Mouse (Mus musculus) heart, postnatal 0 days (tissue): ENCODE data around the gene Itpr1. TPM values are rescaled to one million over a fixed set of nuclear protein-coding genes. Genes with fewer than 3 reads are reported as not detected.

Experiments used
- ATAC-seq: fragments of 200-750 bp; cut with Nextera tagmentation; 2 replicates; pipeline ENCODE4 v1.8.0; 2017; ENCODE audit warnings: low read depth, moderate number of reproducible peaks, moderate library complexity; ENCODE audit not compliant: insufficient read depth
- DNase-seq: peaks from one replicate; pipeline ENCODE4 v3.0.0-alpha.2; 2016; ENCODE audit warnings: low spot score
- H3K27ac ChIP-seq: fragments of 300-500 bp; sonication (generic); 2 replicates; pipeline ENCODE4 v1.5.1; 2014; ENCODE audit warnings: low read depth, mild to moderate bottlenecking
- H3K27me3 ChIP-seq: fragments of 300-500 bp; sonication (generic); 2 replicates; pipeline ENCODE4 v1.6.1; 2014; ENCODE audit warnings: low read length, mixed read lengths; ENCODE audit not compliant: control insufficient read depth, insufficient read depth
- H3K36me3 ChIP-seq: fragments of 300-500 bp; sonication (generic); replicated peaks from 2 replicates; pipeline ENCODE4 v1.6.1; 2014; ENCODE audit warnings: low read length, mixed read lengths; ENCODE audit not compliant: control insufficient read depth, insufficient read depth
- H3K4me1 ChIP-seq: fragments of 300-500 bp; sonication (generic); 2 replicates; pipeline ENCODE4 v1.6.1; 2014; ENCODE audit warnings: antibody characterized with exemption; ENCODE audit not compliant: control insufficient read depth, insufficient read depth
- H3K4me2 ChIP-seq: fragments of 300-500 bp; sonication (generic); 2 replicates; pipeline ENCODE4 v1.6.1; 2014; ENCODE audit warnings: low read depth, mild to moderate bottlenecking, low read length, moderate library complexity
- H3K4me3 ChIP-seq: fragments of 300-500 bp; sonication (generic); 2 replicates; pipeline ENCODE4 v1.5.1; 2014; ENCODE audit warnings: low read depth, low read length
- H3K9ac ChIP-seq: fragments of 300-500 bp; sonication (generic); replicated peaks from 2 replicates; pipeline ENCODE4 v1.6.1; 2014; ENCODE audit warnings: low read depth, low read length, mixed read lengths
- H3K9me3 ChIP-seq: fragments of 300-500 bp; sonication (generic); replicated peaks from 2 replicates; pipeline ENCODE4 v1.6.1; 2016; ENCODE audit warnings: low read length; ENCODE audit not compliant: control insufficient read depth
- CTCF ChIP-seq: IDR thresholded peaks from 2 replicates; pipeline ENCODE4 v1.5.1; 2016; ENCODE audit warnings: antibody characterized with exemption, control low read depth, low read depth
- EP300 ChIP-seq: IDR thresholded peaks from 2 replicates; pipeline ENCODE4 v1.6.1; 2016; ENCODE audit warnings: antibody characterized with exemption, low read depth
- WGBS: fragments of 180-500 bp; shearing (Covaris S2); extraction: QIAGEN DNeasy Blood & Tissue Kit; methylation state at CpG from one replicate; pipeline ENCODE4 v1.1.7; 2014; 5-methylcytosine and 5-hydroxymethylcytosine counted together
- polyA plus RNA-seq: library from polyadenylated mRNA; unstranded; fragments of >200 nt; fragmentation: Nextera tagmentation; extraction: Ambion mirVana; gene quantifications from 2 replicates; pipeline ENCODE4 v1.2.1, GENCODE M21; 2015
- total RNA-seq: library from RNA; depleted of rRNA; stranded (reverse); fragments of >200 nt; gene quantifications from 2 replicates; pipeline ENCODE4 v1.2.3, GENCODE M21; 2014; ENCODE audit warnings: low replicate concordance

Itpr1 gene
- total and polyA plus RNA-seq, 2 experiments from 2014 or later, result 7.1 to 22.2 TPM

GRCm38 (mm10) chr6:108307770-108308169 lies 94.9 kb downstream of the Itpr1 start:
- no peaks in the 10 kb centered on the region for H3K9me3 ChIP-seq
- peaks cover 36% of the 10 kb centered on the region for H3K4me1 ChIP-seq
- no peaks in the 10 kb centered on the region for H3K27me3 ChIP-seq
- no peak overlapping the region for H3K4me3 ChIP-seq
- TF ChIP-seq CTCF, result no peak
- no peak for TF ChIP-seq EP300
- no peaks in the 10 kb centered on the region for H3K36me3 ChIP-seq
- no peak overlapping the region for H3K4me2 ChIP-seq
- WGBS, result 94% methylated on average over 6 of the region's 6 CpGs
- H3K27ac ChIP-seq, result peak overlapping the region; percentile 83
- ATAC-seq, result no peak
- no peak overlapping the region for H3K9ac ChIP-seq
- no peak for DNase-seq

DNA sequence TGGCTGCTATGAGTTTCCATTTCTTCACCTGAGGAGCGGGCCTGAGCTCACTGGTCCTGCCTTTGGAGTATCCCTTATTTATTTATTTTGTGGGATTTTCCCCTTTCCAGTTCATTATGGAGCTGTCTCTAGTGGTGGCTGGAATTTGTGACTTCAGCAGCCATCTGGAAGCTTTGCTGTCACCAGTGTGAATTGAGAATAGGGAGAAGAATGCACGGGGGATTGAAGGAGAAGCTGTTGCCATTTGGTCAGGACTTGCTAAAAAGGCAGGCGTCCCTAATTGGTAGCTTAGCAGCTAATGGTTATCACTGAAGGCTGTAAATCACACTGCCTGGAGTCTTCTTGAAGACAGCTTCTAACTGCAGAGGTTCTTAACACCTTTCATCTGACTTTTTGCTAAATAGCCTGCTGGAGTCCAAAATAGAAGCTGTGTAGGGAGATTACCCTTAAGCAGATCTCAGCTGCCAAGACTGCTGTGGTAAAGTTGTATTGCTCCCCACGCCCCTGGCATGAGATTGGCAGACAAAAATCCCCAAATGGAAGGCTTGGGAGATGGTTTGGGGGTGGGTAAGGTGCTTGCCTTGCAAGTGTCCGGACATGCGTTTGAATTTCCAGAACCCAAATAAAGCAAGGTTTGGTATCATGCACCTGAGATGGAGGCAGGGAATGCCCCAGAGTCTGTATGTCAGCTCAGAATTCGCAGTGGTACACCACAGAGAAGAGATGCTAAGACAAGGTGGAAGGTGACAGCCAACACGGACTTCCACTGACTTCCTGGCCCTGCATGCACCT lies 96.7 kb downstream of the Itpr1 start:
- WGBS, result 51% methylated on average over 8 of the region's 8 CpGs
- Histone ChIP-seq H3K4me3 (no peak overlapping the region), H3K27me3 (no peaks in the 10 kb centered on the region), H3K27ac (peak overlapping the region; percentile 36; the same call in 1 of the 2 replicates), H3K9me3 (no peaks in the 10 kb centered on the region), H3K4me2 (no peak overlapping the region), H3K4me1 (peaks cover 29% of the 10 kb centered on the region), H3K9ac (no peak overlapping the region), H3K36me3 (no peaks in the 10 kb centered on the region)
- no peak for TF ChIP-seq CTCF
- DNase-seq, result no peak
- no peak for ATAC-seq

- H3K36me3 ChIP-seq, result no peaks in the 10 kb centered on the region
- no peaks in the 10 kb centered on the region for H3K27me3 ChIP-seq
- ATAC-seq, result no peak
- H3K4me2 ChIP-seq, result no peak overlapping the region
- DNase-seq, result no peak
- peaks cover 14% of the 10 kb centered on the region; the same call in 1 of the 2 replicates for H3K4me1 ChIP-seq
- no peak overlapping the region for H3K9ac ChIP-seq
- no peaks in the 10 kb centered on the region for H3K9me3 ChIP-seq
- WGBS, result 83% methylated on average over 1 of the region's 1 CpGs
- H3K4me3 ChIP-seq, result no peak overlapping the region
- TF ChIP-seq CTCF, result no peak
- TF ChIP-seq EP300, result no peak
- no peak overlapping the region for H3K27ac ChIP-seq
Measured at GRCm38 (mm10) chr6:108313056-108313455, 100.2 kb downstream of the Itpr1 start.

GRCm38 (mm10) chr6:108313997-108314396 lies 101.1 kb downstream of the Itpr1 start:
- no peaks in the 10 kb centered on the region for H3K27me3 ChIP-seq
- H3K4me1 ChIP-seq, result peaks cover 14% of the 10 kb centered on the region; the same call in 1 of the 2 replicates
- 87% methylated on average over 1 of the region's 1 CpGs for WGBS
- no peak overlapping the region for H3K9ac ChIP-seq
- H3K27ac ChIP-seq, result no peak overlapping the region
- H3K4me3 ChIP-seq, result no peak overlapping the region
- ATAC-seq (no peak), DNase-seq (no peak)
- no peaks in the 10 kb centered on the region for H3K36me3 ChIP-seq
- TF ChIP-seq CTCF (no peak), EP300 (no peak)
- H3K9me3 ChIP-seq, result no peaks in the 10 kb centered on the region
- H3K4me2 ChIP-seq, result no peak overlapping the region

DNA sequence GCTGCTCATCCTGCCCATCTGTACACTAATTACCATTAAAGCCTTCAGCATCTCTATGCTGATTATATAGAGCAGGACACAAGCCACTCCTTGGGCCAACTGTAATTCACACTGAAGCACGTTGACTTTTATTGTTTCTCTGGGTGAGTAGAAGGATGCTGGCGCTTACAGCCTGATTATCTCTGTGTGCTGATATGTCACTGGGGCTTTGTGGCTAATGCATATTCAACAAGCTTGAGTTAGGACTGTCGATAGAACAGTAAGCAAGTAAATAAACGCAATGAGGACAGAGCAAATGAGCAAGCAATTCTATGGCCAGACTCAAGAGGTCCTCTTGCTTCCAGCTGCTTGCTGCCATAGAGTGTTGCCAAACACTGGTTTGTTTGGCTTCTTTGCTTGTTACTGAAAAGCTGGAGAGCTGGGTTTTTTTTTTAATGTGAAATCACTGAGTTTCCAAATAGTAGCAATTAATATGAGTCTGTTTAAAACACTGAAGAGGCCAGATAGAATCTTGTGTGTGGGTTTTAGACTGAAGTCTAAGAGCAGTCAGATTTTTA lies 103.5 kb downstream of the Itpr1 start:
- Histone ChIP-seq H3K36me3 (no peaks in the 10 kb centered on the region), H3K27ac (no peak overlapping the region), H3K9ac (no peak overlapping the region), H3K9me3 (no peaks in the 10 kb centered on the region), H3K4me1 (0 out of 2 replicates have a peak, but pooled peaks cover 4% of the 10 kb centered on the region), H3K27me3 (no peaks in the 10 kb centered on the region), H3K4me3 (no peak overlapping the region), H3K4me2 (no peak overlapping the region)
- ATAC-seq (no peak), DNase-seq (no peak)
- TF ChIP-seq CTCF (no peak), EP300 (no peak)
- 68% methylated on average over 4 of the region's 4 CpGs for WGBS
